ENCODE assay signal across 16 mouse cellular contexts in the genomic region with DNA sequence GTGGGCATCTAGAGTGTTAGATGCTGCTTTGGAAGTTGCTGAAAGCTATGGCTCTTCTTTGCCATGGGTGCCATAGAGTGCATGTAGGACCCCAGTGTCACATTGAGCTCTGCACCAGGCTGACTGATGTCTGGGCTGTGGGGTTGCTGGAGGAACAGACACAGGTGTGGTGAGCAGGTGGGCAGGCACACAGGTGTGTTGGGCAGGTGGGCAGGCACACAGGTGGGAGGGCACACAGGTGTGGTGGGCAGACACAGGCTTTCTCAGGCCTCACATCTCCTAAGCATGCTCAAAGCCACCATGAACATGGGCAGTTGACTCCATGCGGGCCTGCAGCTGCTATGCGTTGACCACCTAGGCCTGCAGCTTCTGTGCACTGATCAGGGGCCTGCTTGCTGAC. TPM values are rescaled to one million over a fixed set of nuclear protein-coding genes. Genes with fewer than 3 reads are reported as not detected.
DNase-seq lines count a peak whose midpoint lies in the region; TF ChIP-seq lines count a peak whose summit lies in the region.
"Had no signal": no experiment of that assay in that cellular context is flagged by ENCODE, and none has a peak within 500 bp of the region (broad histone marks: within the 10 kb centered on the region; RNA-seq: fewer than 3 reads in every experiment).

No protein-coding gene starts in this region.

- peak overlapping the region; percentile 40; the same call in 1 of the 2 replicates for H3K27ac ChIP-seq in layer of hippocampus, adult 2 months
- no peak overlapping the region for H3K27ac ChIP-seq in testis, adult 2 months (ENCODE audit: control insufficient read depth, insufficient read depth, low read depth, low read length)
- H3K27ac ChIP-seq: forebrain, embryonic 10.5 days; forebrain, embryonic 13.5 days; gastrocnemius, adult 2 months had no signal

- no peaks in the 10 kb centered on the region for H3K4me1 ChIP-seq in testis, adult 2 months (ENCODE audit: control insufficient read depth, insufficient read depth, low read length)
- H3K4me1 ChIP-seq: forebrain, embryonic 10.5 days; forebrain, embryonic 13.5 days had no signal

- TF ChIP-seq CTCF in layer of hippocampus, adult 2 months (conservative IDR thresholded peaks at IDR 0.05), result no peak
- no peak for TF ChIP-seq CTCF in testis, adult 2 months (IDR thresholded peaks at IDR 0.05; ENCODE audit: control insufficient read depth, insufficient read depth, insufficient replicate concordance, low read depth, low read length)

- TF ChIP-seq POLR2A in testis, adult 2 months (IDR thresholded peaks at IDR 0.05; ENCODE audit: control insufficient read depth, low read depth, low read length), result no peak
- no peak for TF ChIP-seq POLR2A in myocyte (IDR thresholded peaks at IDR 0.05; ENCODE audit: insufficient read length, low read depth)

- DNase-seq in layer of hippocampus, adult 2 months (ENCODE audit: low spot score in 2 of 2), result no peak
- DNase-seq in layer of hippocampus, postnatal 14 days (ENCODE audit: low spot score in 2 of 2), result no peak
- no peak for DNase-seq in testis, postnatal 10 days (ENCODE audit: low spot score)
- DNase-seq in frontal cortex, postnatal 14 days (ENCODE audit: low spot score in 2 of 2), result no peak
- DNase-seq: adrenal gland, adult 8-10 months; adrenal gland, postnatal 25 days; cerebellum, adult 18-20 months; cerebellum, adult 9-10 months; gastrocnemius, postnatal 14 days; heart, postnatal 36 days had no signal

- no peaks in the 10 kb centered on the region for H3K27me3 ChIP-seq in testis, adult 2 months (ENCODE audit: control insufficient read depth, insufficient read depth, low read length)
- no peaks in the 10 kb centered on the region for H3K27me3 ChIP-seq in myocyte (ENCODE audit: control insufficient read depth, insufficient read depth, insufficient read length)
- H3K27me3 ChIP-seq: forebrain, embryonic 13.5 days had no signal

- H3ac ChIP-seq in myocyte (ENCODE audit: control insufficient read depth, insufficient read length), result no peak overlapping the region

- H3K4me3 ChIP-seq in layer of hippocampus, adult 2 months, result no peak overlapping the region
- peak overlapping the region; percentile 79 for H3K4me3 ChIP-seq in testis, adult 2 months (ENCODE audit: control insufficient read depth, low read depth, low read length)
- H3K4me3 ChIP-seq in myocyte, result no peak overlapping the region
- H3K4me3 ChIP-seq: forebrain, embryonic 10.5 days; forebrain, embryonic 13.5 days; gastrocnemius, adult 2 months had no signal

- H3K79me2 ChIP-seq in myocyte (ENCODE audit: control insufficient read depth, insufficient read depth), result no peaks in the 10 kb centered on the region

- H3K36me3 ChIP-seq in testis, adult 2 months (ENCODE audit: control insufficient read depth, insufficient read depth, low read length), result no peaks in the 10 kb centered on the region
- H3K36me3 ChIP-seq in myocyte (ENCODE audit: control insufficient read depth, insufficient read depth), result no peaks in the 10 kb centered on the region
- H3K36me3 ChIP-seq: forebrain, embryonic 10.5 days had no signal

- H3K4me2 ChIP-seq in myocyte (ENCODE audit: low read depth), result no peak overlapping the region
- H3K4me2 ChIP-seq: forebrain, embryonic 13.5 days; heart, embryonic 11.5 days had no signal

TF ChIP-seq in myocyte, 11 proteins besides CTCF, POLR2A, EP300 and RAD21:
- TF ChIP-seq TCF3 (IDR thresholded peaks at IDR 0.05; ENCODE audit: insufficient read length, low read depth) (peak; percentile 84), MYOD1 (IDR thresholded peaks at IDR 0.05; ENCODE audit: control insufficient read depth in 1 of 3, insufficient read length in 2 of 3, low read depth in 2 of 3) (peak in 2 of 3 experiments; percentile 80 to 95), MYOG (IDR thresholded peaks at IDR 0.05; ENCODE audit: control insufficient read depth in 1 of 3, insufficient read depth in 1 of 3, insufficient read length in 2 of 3, low read depth in 2 of 3) (peak in 2 of 3 experiments; percentile 86), E2F4 (IDR thresholded peaks at IDR 0.05; ENCODE audit: insufficient read depth) (no peak)

RNA-seq across cellular contexts. Expression of a gene that starts 16.2 kb away (rescaled TPM):
- total RNA-seq in layer of hippocampus, adult 2 months (2021), result 10 to 100 TPM; 20.4 to 24.0 TPM
- total RNA-seq in layer of hippocampus, postnatal 14 days (2021), result 10 to 100 TPM; 28.6 to 35.0 TPM
- polyA plus RNA-seq in testis, adult 2 months (2012; rRNA removed), result 2.6 and 3.2 TPM in 2 replicates
- 260 TPM for polyA plus RNA-seq in myocyte (2012; fragmentation: generic; extraction: Trizol)
